Mouse (Mus musculus) hindbrain, embryonic 10.5 days (tissue): ENCODE measurements around the gene 9930104L06Rik. TPM values are rescaled to one million over a fixed set of nuclear protein-coding genes. Genes with fewer than 3 reads are reported as not detected.
"Not testable (repeated sequence)": the region's sequence is repeated elsewhere in the genome, so short reads cannot be mapped to it uniquely, and the experiment has no call there.

Experiments used
- DNase-seq: peaks from one replicate; pipeline ENCODE4 v3.0.0-alpha.2; 2017; ENCODE audit warnings: low spot score
- H3K27ac ChIP-seq: fragments of 300-500 bp; sonication (generic); 2 replicates; pipeline ENCODE4 v1.5.1; 2016; ENCODE audit warnings: mild to moderate bottlenecking, moderate library complexity
- H3K27me3 ChIP-seq: fragments of 300-500 bp; sonication (generic); 2 replicates; pipeline ENCODE4 v1.6.1; 2016; ENCODE audit warnings: mild to moderate bottlenecking; ENCODE audit not compliant: poor library complexity, insufficient read depth, severe bottlenecking
- H3K36me3 ChIP-seq: fragments of 300-500 bp; sonication (generic); 2 replicates; pipeline ENCODE4 v1.6.1; 2016; ENCODE audit warnings: mild to moderate bottlenecking, moderate library complexity
- H3K4me1 ChIP-seq: fragments of 300-500 bp; sonication (generic); replicated peaks from 2 replicates; pipeline ENCODE4 v1.6.1; 2016; ENCODE audit warnings: mild to moderate bottlenecking
- H3K4me3 ChIP-seq: fragments of 300-500 bp; sonication (generic); 2 replicates; pipeline ENCODE4 v1.5.1; 2016; ENCODE audit warnings: mild to moderate bottlenecking, moderate library complexity
- H3K9me3 ChIP-seq: fragments of 300-500 bp; sonication (generic); 2 replicates; pipeline ENCODE4 v1.6.1; 2016; ENCODE audit warnings: mild to moderate bottlenecking, moderate library complexity
- WGBS: fragments of 180-500 bp; shearing (Covaris S2); methylation state at CpG from one replicate; pipeline ENCODE4 v1.1.7; 2016; 5-methylcytosine and 5-hydroxymethylcytosine counted together
- polyA plus RNA-seq: library from polyadenylated mRNA; unstranded; fragments of >200 nt; fragmentation: Nextera tagmentation; extraction: Ambion mirVana; gene quantifications from 2 replicates; pipeline ENCODE4 v1.2.1, GENCODE M21; 2016

Gene 9930104L06Rik
- 13.3 and 18.0 TPM in 2 replicates for polyA plus RNA-seq

GRCm38 (mm10) chr4:124936613-124937471, at the start of gene 9930104L06Rik:
9930104L06Rik (plus strand) TSS chr4:124937048.
- H3K4me3 ChIP-seq: peak within 1 kb of the TSS; percentile 92
- DNase-seq: peak; percentile 95
- H3K4me1 ChIP-seq: peaks cover 35% of the 10 kb centered on the region
- no peaks in the 10 kb centered on the region for H3K9me3 ChIP-seq
- H3K27ac ChIP-seq: peak within 1 kb of the TSS; percentile 93
- H3K27me3 ChIP-seq: no peaks in the 10 kb centered on the region
- peaks cover 38% of the 10 kb centered on the region for H3K36me3 ChIP-seq
- under 1% methylated on average over 52 of the region's 52 CpGs for WGBS

GRCm38 (mm10) chr4:124888702-124889101, 48.1 kb upstream of the 9930104L06Rik start:
- H3K4me1 ChIP-seq: peaks cover 7% of the 10 kb centered on the region
- no peak for DNase-seq
- peaks cover 78% of the 10 kb centered on the region for H3K27me3 ChIP-seq
- 72% methylated on average over 7 of the region's 7 CpGs for WGBS
- no peak overlapping the region for H3K27ac ChIP-seq
- H3K9me3 ChIP-seq: no peaks in the 10 kb centered on the region
- H3K36me3 ChIP-seq: no peaks in the 10 kb centered on the region
- H3K4me3 ChIP-seq: no peak overlapping the region

- WGBS: 92% methylated on average over 2 of the region's 2 CpGs
- no peak overlapping the region for H3K27ac ChIP-seq
- H3K9me3 ChIP-seq: no peaks in the 10 kb centered on the region
- DNase-seq: no peak
- peaks cover 79% of the 10 kb centered on the region for H3K27me3 ChIP-seq
- peaks cover 18% of the 10 kb centered on the region for H3K4me1 ChIP-seq
- no peak overlapping the region for H3K4me3 ChIP-seq
- H3K36me3 ChIP-seq: no peaks in the 10 kb centered on the region
Measured at GRCm38 (mm10) chr4:124889935-124890334, 46.9 kb upstream of the 9930104L06Rik start.

GRCm38 (mm10) chr4:124890831-124891230, 46.0 kb upstream of the 9930104L06Rik start:
- Histone ChIP-seq H3K9me3 (no peaks in the 10 kb centered on the region), H3K4me3 (no peak overlapping the region), H3K27ac (no peak overlapping the region), H3K36me3 (no peaks in the 10 kb centered on the region), H3K27me3 (peaks cover 81% of the 10 kb centered on the region), H3K4me1 (peaks cover 23% of the 10 kb centered on the region)
- DNase-seq: no peak
- 80% methylated on average over 5 of the region's 5 CpGs for WGBS

- DNase-seq: peak; percentile 20
- peak overlapping the region; percentile 58 for H3K4me3 ChIP-seq
Measured at GRCm38 (mm10) chr4:124893769-124894168, 43.1 kb upstream of the 9930104L06Rik start.

GRCm38 (mm10) chr4:124894508-124895428, 42.1 kb upstream of the 9930104L06Rik start:
- peaks cover 46% of the 10 kb centered on the region for H3K4me1 ChIP-seq
- DNase-seq: peak; percentile 37
- peaks cover 74% of the 10 kb centered on the region for H3K27me3 ChIP-seq
- peak overlapping the region; percentile 58 for H3K4me3 ChIP-seq
- H3K27ac ChIP-seq: peak overlapping the region; percentile 70
- 1% methylated on average over 83 of the region's 83 CpGs for WGBS
- H3K9me3 ChIP-seq: no peaks in the 10 kb centered on the region
- H3K36me3 ChIP-seq: no peaks in the 10 kb centered on the region

More at GRCm38 (mm10) chr4:124893769-124894168, 43.1 kb upstream of the 9930104L06Rik start:
- Histone ChIP-seq H3K9me3 (no peaks in the 10 kb centered on the region), H3K27ac (0 out of 2 replicates have a peak overlapping the region, but pooled peaks have one; percentile 70), H3K36me3 (no peaks in the 10 kb centered on the region), H3K4me1 (peaks cover 36% of the 10 kb centered on the region), H3K27me3 (peaks cover 73% of the 10 kb centered on the region)
- 23% methylated on average over 6 of the region's 6 CpGs for WGBS

GRCm38 (mm10) chr4:124898428-124898827, 38.4 kb upstream of the 9930104L06Rik start:
- Histone ChIP-seq H3K4me1 (peaks cover 58% of the 10 kb centered on the region), H3K4me3 (no peak overlapping the region; the same call in 1 of the 2 replicates), H3K27me3 (peaks cover 63% of the 10 kb centered on the region), H3K27ac (peak overlapping the region; percentile 82), H3K36me3 (peaks cover 4% of the 10 kb centered on the region; the same call in 1 of the 2 replicates), H3K9me3 (no peaks in the 10 kb centered on the region)
- 24% methylated on average over 10 of the region's 10 CpGs for WGBS
- DNase-seq: peak; percentile 61

- DNase-seq: no peak
- Histone ChIP-seq H3K4me1 (peaks cover 49% of the 10 kb centered on the region), H3K27me3 (peaks cover 49% of the 10 kb centered on the region), H3K9me3 (no peaks in the 10 kb centered on the region), H3K27ac (peak overlapping the region; percentile 82), H3K36me3 (peaks cover 4% of the 10 kb centered on the region; the same call in 1 of the 2 replicates), H3K4me3 (no peak overlapping the region)
- 56% methylated on average over 5 of the region's 5 CpGs for WGBS
Measured at GRCm38 (mm10) chr4:124899906-124900305, 36.9 kb upstream of the 9930104L06Rik start.

- H3K27me3 ChIP-seq: peaks cover 26% of the 10 kb centered on the region
- H3K36me3 ChIP-seq: peaks cover 4% of the 10 kb centered on the region; the same call in 1 of the 2 replicates
- H3K9me3 ChIP-seq: no peaks in the 10 kb centered on the region
- no peak for DNase-seq
- no peak overlapping the region for H3K4me3 ChIP-seq
- WGBS: 68% methylated on average over 4 of the region's 4 CpGs
- peaks cover 33% of the 10 kb centered on the region for H3K4me1 ChIP-seq
- H3K27ac ChIP-seq: peak overlapping the region; percentile 86
Measured at GRCm38 (mm10) chr4:124905417-124905816, 31.4 kb upstream of the 9930104L06Rik start.

GRCm38 (mm10) chr4:124905971-124906822, 30.7 kb upstream of the 9930104L06Rik start:
- peak; percentile 78 for DNase-seq
- H3K27ac ChIP-seq: peak overlapping the region; percentile 86
- H3K27me3 ChIP-seq: peaks cover 26% of the 10 kb centered on the region
- WGBS: 6% methylated on average over 21 of the region's 21 CpGs
- H3K4me1 ChIP-seq: peaks cover 33% of the 10 kb centered on the region
- peaks cover 4% of the 10 kb centered on the region; the same call in 1 of the 2 replicates for H3K36me3 ChIP-seq
- H3K4me3 ChIP-seq: peak overlapping the region; percentile 34
- no peaks in the 10 kb centered on the region for H3K9me3 ChIP-seq

- 94% methylated on average over 5 of the region's 5 CpGs for WGBS
- DNase-seq: no peak
- Histone ChIP-seq H3K36me3 (peaks cover 83% of the 10 kb centered on the region), H3K4me1 (no peaks in the 10 kb centered on the region), H3K4me3 (no peak overlapping the region), H3K27me3 (no peaks in the 10 kb centered on the region), H3K27ac (no peak overlapping the region), H3K9me3 (no peaks in the 10 kb centered on the region)
Measured at GRCm38 (mm10) chr4:124928102-124928501, 8.7 kb upstream of the 9930104L06Rik start.

GRCm38 (mm10) chr4:124939211-124939610, 2.4 kb downstream of the 9930104L06Rik start, which contains the start of gene Cdca8:
Cdca8 (minus strand) TSS chr4:124939311.
- H3K9me3 ChIP-seq, H3K27me3 ChIP-seq, DNase-seq, H3K27ac ChIP-seq: not testable (repeated sequence)
- Histone ChIP-seq H3K4me3 (0 out of 2 replicates have a peak within 1 kb of the TSS, but pooled peaks have one; percentile 1), H3K36me3 (peaks cover 49% of the 10 kb centered on the region), H3K4me1 (peaks cover 35% of the 10 kb centered on the region)
- WGBS: 95% methylated on average over 4 of the region's 4 CpGs
